Mouse (Mus musculus): ENCODE data around the gene Gpr61. TPM values are rescaled to one million over a fixed set of nuclear protein-coding genes. Genes with fewer than 3 reads are reported as not detected.

Gpr61 gene
- total RNA-seq (2012; rRNA removed) (0.04 TPM in 1 of 2 replicates, not detected in the other), total RNA-seq (2014; rRNA removed) (not detected in 2 replicates), polyA plus RNA-seq (2012; ENCODE audit: insufficient read length, low read depth) (0.27 and 0.33 TPM in 2 replicates)

DNA sequence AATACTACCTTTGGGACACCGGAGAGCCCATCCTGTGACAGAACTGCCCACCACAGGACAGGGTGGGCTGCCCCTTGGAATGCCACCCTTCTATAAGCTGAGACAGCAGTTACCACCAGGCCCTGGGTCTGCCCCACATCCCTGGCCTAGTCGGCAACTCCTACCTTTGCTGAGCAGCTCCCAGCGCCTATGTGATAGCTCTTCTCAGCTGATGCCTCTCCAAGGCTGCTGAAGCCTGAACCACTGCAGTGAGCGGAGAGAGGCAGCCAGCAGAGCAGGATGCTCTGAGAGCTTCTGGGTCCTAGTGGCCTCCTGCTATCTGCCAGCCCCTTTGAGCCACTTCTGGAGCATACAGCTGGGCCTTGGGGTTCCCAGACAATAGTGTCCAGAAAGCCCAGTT is at the start of gene Gpr61:
Gene Gpr61, minus strand, starts transcription at position 227 of the 400 bp plus-strand sequence.
- peaks cover 5% of the 10 kb centered on the region for H3K27me3 ChIP-seq (replicated peaks)
- DNase-seq (ENCODE audit: extremely low read depth), result no peak
- TF ChIP-seq MAX (IDR thresholded peaks at IDR 0.05; ENCODE audit: low read length) (no peak), PAX5 (IDR thresholded peaks at IDR 0.05; ENCODE audit: low read length) (no peak), SMC3 (IDR thresholded peaks at IDR 0.05; ENCODE audit: low read depth, low read length) (no peak), TCF12 (IDR thresholded peaks at IDR 0.05; ENCODE audit: low read depth, low read length) (no peak), ETS1 (conservative IDR thresholded peaks at IDR 0.05; ENCODE audit: low read depth, low read length) (no peak), MXI1 (IDR thresholded peaks at IDR 0.05; ENCODE audit: low read depth, low read length) (no peak), TBP (conservative IDR thresholded peaks at IDR 0.05; ENCODE audit: low read depth, low read length) (no peak), MYC (IDR thresholded peaks at IDR 0.05; ENCODE audit: low read depth, low read length) (no peak), USF2 (conservative IDR thresholded peaks at IDR 0.05; ENCODE audit: low read depth, low read length) (no peak), BHLHE40 (IDR thresholded peaks at IDR 0.05; ENCODE audit: low read depth, low read length) (no peak), ZKSCAN1 (IDR thresholded peaks at IDR 0.05; ENCODE audit: borderline replicate concordance, low read depth, low read length) (no peak), RAD21 (IDR thresholded peaks at IDR 0.05; ENCODE audit: low read depth, low read length) (no peak), POLR2AphosphoS2 (IDR thresholded peaks at IDR 0.05; ENCODE audit: low read depth, low read length) (no peak), ZNF384 (IDR thresholded peaks at IDR 0.05; ENCODE audit: low read depth, low read length) (no peak), POLR2A (IDR thresholded peaks at IDR 0.05; ENCODE audit: low read depth, low read length) (no peak), SIN3A (IDR thresholded peaks at IDR 0.05; ENCODE audit: low read length) (no peak), USF1 (IDR thresholded peaks at IDR 0.05; ENCODE audit: low read depth, low read length) (no peak), ZMIZ1 (IDR thresholded peaks at IDR 0.05; ENCODE audit: low read depth, low read length) (no peak), MAZ (IDR thresholded peaks at IDR 0.05; ENCODE audit: low read depth, low read length) (no peak)
- H3K9me3 ChIP-seq (replicated peaks; ENCODE audit: low read length), result no peaks in the 10 kb centered on the region
- no peak within 1 kb of the TSS for H3K27ac ChIP-seq (ENCODE audit: insufficient read depth, low read depth)
- H3K79me2 ChIP-seq (replicated peaks; ENCODE audit: control insufficient read depth, extremely low read depth, insufficient read depth, poor library complexity, severe bottlenecking), result no peaks in the 10 kb centered on the region
- H3K4me3 ChIP-seq (replicated peaks in 1 of 3; ENCODE audit: low read depth in 2 of 3, low read length in 2 of 3, poor library complexity in 1 of 3), result no peak within 1 kb of the TSS
- in situ Hi-C loops (cut with MboI; ENCODE audit: low pct_ligation_motif_present, low pct_unique_long_range_greater_than_20kb, low sequenced_read_pairs), result no loop called here
- no peak within 1 kb of the TSS for H3K9ac ChIP-seq (ENCODE audit: insufficient read depth, low read depth)
- H3K4me1 ChIP-seq (ENCODE audit: control insufficient read depth in 1 of 2, insufficient read depth in 2 of 2), result no peaks in the 10 kb centered on the region
- dilution Hi-C loops (cut with MboI; ENCODE audit: extremely low pct_ligation_motif_present, extremely low pct_unique_long_range_greater_than_20kb, low sequenced_read_pairs), result no loop called here
- H3K36me3 ChIP-seq (replicated peaks in 1 of 2; ENCODE audit: control insufficient read depth in 1 of 2, insufficient read depth in 1 of 2, low read length in 1 of 2), result peaks cover 0 to 17% of the 10 kb centered on the region in 2 experiments
- H3K4me2 ChIP-seq (ENCODE audit: insufficient read depth, low read depth, poor library complexity, severe bottlenecking), result no peak within 1 kb of the TSS

DNA sequence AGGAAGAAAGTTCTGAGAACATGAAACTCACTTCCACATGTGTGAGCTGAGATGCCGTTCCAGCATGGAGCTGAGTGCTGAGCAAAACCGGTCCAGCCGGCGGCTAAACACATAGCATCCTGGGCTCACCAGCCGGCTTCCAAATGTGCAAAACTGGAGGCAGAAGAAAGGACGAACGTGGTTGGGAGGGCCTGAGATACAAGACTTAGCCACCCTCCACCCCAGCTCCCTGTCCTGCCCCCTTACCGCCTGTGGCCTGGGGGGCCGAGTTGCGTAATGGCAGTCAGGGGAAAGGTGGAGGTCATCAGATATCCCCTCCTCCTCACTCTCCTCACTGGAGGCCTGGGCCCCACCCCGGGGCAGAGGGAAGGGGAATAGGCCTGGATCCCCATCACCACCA is 49.8 kb upstream of the Gpr61 start:
- dilution Hi-C loops (cut with MboI; ENCODE audit: extremely low pct_ligation_motif_present, extremely low pct_unique_long_range_greater_than_20kb, low sequenced_read_pairs) (no loop called here), in situ Hi-C loops (cut with MboI; ENCODE audit: low pct_ligation_motif_present, low pct_unique_long_range_greater_than_20kb, low sequenced_read_pairs) (no loop called here)
- peaks cover 24 to 67% of the 10 kb centered on the region in 2 experiments for H3K36me3 ChIP-seq (replicated peaks in 1 of 2; ENCODE audit: control insufficient read depth in 1 of 2, insufficient read depth in 1 of 2, low read length in 1 of 2)
- H3K9me3 ChIP-seq (replicated peaks; ENCODE audit: low read length), result no peaks in the 10 kb centered on the region
- peaks cover 7 to 34% of the 10 kb centered on the region in 2 experiments for H3K4me1 ChIP-seq (ENCODE audit: control insufficient read depth in 1 of 2, insufficient read depth in 2 of 2)
- H3K27me3 ChIP-seq (replicated peaks), result no peaks in the 10 kb centered on the region
- no peaks in the 10 kb centered on the region; the same call in 1 of the 2 replicates for H3K79me2 ChIP-seq (replicated peaks; ENCODE audit: control insufficient read depth, extremely low read depth, insufficient read depth, poor library complexity, severe bottlenecking)
- DNase-seq (ENCODE audit: extremely low read depth), result no peak
- H3K27ac ChIP-seq (ENCODE audit: insufficient read depth, low read depth), result no peak overlapping the region
- no peak overlapping the region for H3K4me2 ChIP-seq (ENCODE audit: insufficient read depth, low read depth, poor library complexity, severe bottlenecking)
- no peak overlapping the region for H3K4me3 ChIP-seq (replicated peaks in 1 of 3; ENCODE audit: low read depth in 2 of 3, low read length in 2 of 3, poor library complexity in 1 of 3)
- TF ChIP-seq POLR2AphosphoS2 (IDR thresholded peaks at IDR 0.05; ENCODE audit: low read depth, low read length) (no peak), RAD21 (IDR thresholded peaks at IDR 0.05; ENCODE audit: low read depth, low read length) (no peak), MAFK (IDR thresholded peaks at IDR 0.05; ENCODE audit: insufficient replicate concordance, low read length) (no peak)
- no peak overlapping the region for H3K9ac ChIP-seq (ENCODE audit: insufficient read depth, low read depth)

All from CH12.LX (cell line).